Mouse (Mus musculus) forebrain, embryonic 12.5 days (tissue): ENCODE data around the gene Cdk14. TPM values are rescaled to one million over a fixed set of nuclear protein-coding genes. Genes with fewer than 3 reads are reported as not detected.
"Not testable (repeated sequence)": the region's sequence is repeated elsewhere in the genome, so short reads cannot be mapped to it uniquely, and the experiment has no call there.

Source experiments
- ATAC-seq: fragments of 200-750 bp; cut with Nextera tagmentation; 2 replicates; pipeline ENCODE4 v1.8.0; 2017; ENCODE audit warnings: moderate TSS enrichment; ENCODE audit not compliant: low FRiP score
- H3K27ac ChIP-seq: fragments of 300-500 bp; sonication (generic); 2 replicates; pipeline ENCODE4 v1.5.1; 2016; ENCODE audit warnings: mild to moderate bottlenecking
- H3K27me3 ChIP-seq: fragments of 300-500 bp; sonication (generic); 2 replicates; pipeline ENCODE4 v1.6.1; 2016; ENCODE audit warnings: mild to moderate bottlenecking
- H3K36me3 ChIP-seq: fragments of 300-500 bp; sonication (generic); replicated peaks from 2 replicates; pipeline ENCODE4 v1.6.1; 2016; ENCODE audit warnings: mild to moderate bottlenecking
- H3K4me1 ChIP-seq: fragments of 300-500 bp; sonication (generic); 2 replicates; pipeline ENCODE4 v1.6.1; 2016
- H3K4me2 ChIP-seq: fragments of 300-500 bp; sonication (generic); 2 replicates; pipeline ENCODE4 v1.6.1; 2016; ENCODE audit warnings: mild to moderate bottlenecking, moderate library complexity
- H3K4me3 ChIP-seq: fragments of 300-500 bp; sonication (generic); replicated peaks from 2 replicates; pipeline ENCODE4 v1.5.1; 2016; ENCODE audit warnings: mild to moderate bottlenecking
- H3K9ac ChIP-seq: fragments of 300-500 bp; sonication (generic); 2 replicates; pipeline ENCODE4 v1.6.1; 2016; ENCODE audit warnings: mild to moderate bottlenecking
- H3K9me3 ChIP-seq: fragments of 300-500 bp; sonication (generic); 2 replicates; pipeline ENCODE4 v1.6.1; 2016
- WGBS: fragments of 180-500 bp; shearing (Covaris S2); methylation state at CpG from one replicate; pipeline ENCODE4 v1.1.7; 2016; 5-methylcytosine and 5-hydroxymethylcytosine counted together
- polyA plus RNA-seq: library from polyadenylated mRNA; unstranded; fragments of >200 nt; fragmentation: Nextera tagmentation; extraction: Ambion mirVana; gene quantifications from 2 replicates; pipeline ENCODE4 v1.2.1, GENCODE M21; 2016

Cdk14 gene
- polyA plus RNA-seq, 1 experiment from 2014 or later, result 33.0 TPM

- no peaks in the 10 kb centered on the region for H3K9me3 ChIP-seq
- H3K4me2 ChIP-seq, result no peak overlapping the region
- no peaks in the 10 kb centered on the region for H3K4me1 ChIP-seq
- H3K27ac ChIP-seq, result no peak overlapping the region
- H3K4me3 ChIP-seq, result no peak overlapping the region
- no peak overlapping the region for H3K9ac ChIP-seq
- no peak for ATAC-seq
- 0 out of 2 replicates have a peak, but pooled peaks cover under 1% of the 10 kb centered on the region for H3K36me3 ChIP-seq
- H3K27me3 ChIP-seq, result no peaks in the 10 kb centered on the region
These were observed 176.5 kb downstream of the Cdk14 start for GRCm38 (mm10) chr5:5243648-5244047.

GRCm38 (mm10) chr5:5242704-5243103, 177.4 kb downstream of the Cdk14 start:
- Histone ChIP-seq H3K4me2 (no peak overlapping the region), H3K4me1 (no peaks in the 10 kb centered on the region), H3K27me3 (no peaks in the 10 kb centered on the region), H3K36me3 (0 out of 2 replicates have a peak, but pooled peaks cover 4% of the 10 kb centered on the region), H3K9ac (no peak overlapping the region), H3K4me3 (no peak overlapping the region), H3K9me3 (0 out of 2 replicates have a peak, but pooled peaks cover 4% of the 10 kb centered on the region), H3K27ac (no peak overlapping the region)
- WGBS, result 95% methylated on average over 5 of the region's 5 CpGs
- ATAC-seq, result no peak

- no peak for ATAC-seq
- no peak overlapping the region for H3K27ac ChIP-seq
- peaks cover 9% of the 10 kb centered on the region; the same call in 1 of the 2 replicates for H3K9me3 ChIP-seq
- no peak overlapping the region for H3K4me2 ChIP-seq
- 90% methylated on average over 6 of the region's 6 CpGs for WGBS
- H3K27me3 ChIP-seq, result no peaks in the 10 kb centered on the region
- H3K36me3 ChIP-seq, result 0 out of 2 replicates have a peak, but pooled peaks cover 7% of the 10 kb centered on the region
- no peak overlapping the region for H3K4me3 ChIP-seq
- H3K9ac ChIP-seq, result no peak overlapping the region
- no peaks in the 10 kb centered on the region for H3K4me1 ChIP-seq
These were observed 179.0 kb downstream of the Cdk14 start for GRCm38 (mm10) chr5:5241088-5241487.

GRCm38 (mm10) chr5:5240121-5240520, 180.0 kb downstream of the Cdk14 start:
- Histone ChIP-seq H3K4me2 (no peak overlapping the region), H3K27me3 (no peaks in the 10 kb centered on the region), H3K9me3 (peaks cover 9% of the 10 kb centered on the region; the same call in 1 of the 2 replicates), H3K4me1 (no peaks in the 10 kb centered on the region), H3K9ac (no peak overlapping the region), H3K4me3 (no peak overlapping the region), H3K36me3 (0 out of 2 replicates have a peak, but pooled peaks cover 7% of the 10 kb centered on the region), H3K27ac (no peak overlapping the region)
- 93% methylated on average over 3 of the region's 3 CpGs for WGBS
- ATAC-seq, result no peak

- WGBS, result 95% methylated on average over 10 of the region's 10 CpGs
- not testable (repeated sequence) for H3K27ac ChIP-seq, ATAC-seq
These were observed 185.2 kb downstream of the Cdk14 start for GRCm38 (mm10) chr5:5234935-5235334.

GRCm38 (mm10) chr5:5226966-5227365, 193.1 kb downstream of the Cdk14 start:
- Histone ChIP-seq H3K27me3 (no peaks in the 10 kb centered on the region), H3K9me3 (no peaks in the 10 kb centered on the region), H3K9ac (no peak overlapping the region), H3K4me1 (no peaks in the 10 kb centered on the region), H3K27ac (no peak overlapping the region), H3K4me3 (no peak overlapping the region), H3K36me3 (0 out of 2 replicates have a peak, but pooled peaks cover 7% of the 10 kb centered on the region), H3K4me2 (no peak overlapping the region)
- WGBS, result 81% methylated on average over 4 of the region's 4 CpGs
- no peak for ATAC-seq

More at GRCm38 (mm10) chr5:5234935-5235334, 185.2 kb downstream of the Cdk14 start:
- not testable (repeated sequence) for H3K4me3 ChIP-seq, H3K27me3 ChIP-seq, H3K4me1 ChIP-seq, H3K9ac ChIP-seq, H3K9me3 ChIP-seq, H3K4me2 ChIP-seq, H3K36me3 ChIP-seq

- Histone ChIP-seq H3K27ac (no peak overlapping the region), H3K9ac (no peak overlapping the region), H3K4me2 (no peak overlapping the region), H3K27me3 (no peaks in the 10 kb centered on the region), H3K4me1 (no peaks in the 10 kb centered on the region), H3K36me3 (no peaks in the 10 kb centered on the region), H3K4me3 (no peak overlapping the region), H3K9me3 (no peaks in the 10 kb centered on the region)
- WGBS, result 60% methylated on average over 1 of the region's 1 CpGs
- ATAC-seq, result no peak
These were observed 208.4 kb downstream of the Cdk14 start for GRCm38 (mm10) chr5:5211780-5212135.

- Histone ChIP-seq H3K4me2 (no peak overlapping the region), H3K27me3 (no peaks in the 10 kb centered on the region), H3K9me3 (no peaks in the 10 kb centered on the region), H3K4me3 (no peak overlapping the region), H3K27ac (no peak overlapping the region), H3K36me3 (no peaks in the 10 kb centered on the region), H3K4me1 (no peaks in the 10 kb centered on the region), H3K9ac (no peak overlapping the region)
- WGBS, result 67% methylated on average over 7 of the region's 7 CpGs
- ATAC-seq, result no peak
These were observed 208.9 kb downstream of the Cdk14 start for GRCm38 (mm10) chr5:5211034-5211779.

GRCm38 (mm10) chr5:5208016-5208415, 212.1 kb downstream of the Cdk14 start:
- Histone ChIP-seq H3K9ac (no peak overlapping the region), H3K36me3 (no peaks in the 10 kb centered on the region), H3K27ac (no peak overlapping the region), H3K27me3 (no peaks in the 10 kb centered on the region), H3K9me3 (no peaks in the 10 kb centered on the region), H3K4me3 (no peak overlapping the region), H3K4me2 (no peak overlapping the region), H3K4me1 (no peaks in the 10 kb centered on the region)
- no peak for ATAC-seq
- 89% methylated on average over 4 of the region's 4 CpGs for WGBS

- Histone ChIP-seq H3K27me3 (no peaks in the 10 kb centered on the region), H3K4me3 (no peak overlapping the region), H3K27ac (no peak overlapping the region), H3K9ac (no peak overlapping the region), H3K36me3 (no peaks in the 10 kb centered on the region), H3K9me3 (no peaks in the 10 kb centered on the region), H3K4me2 (no peak overlapping the region), H3K4me1 (no peaks in the 10 kb centered on the region)
- ATAC-seq, result no peak
- WGBS, result 79% methylated on average over 9 of the region's 9 CpGs
These were observed 214.1 kb downstream of the Cdk14 start for GRCm38 (mm10) chr5:5206012-5206411.

GRCm38 (mm10) chr5:5194562-5195221, 225.4 kb downstream of the Cdk14 start:
- Histone ChIP-seq H3K27me3 (no peaks in the 10 kb centered on the region), H3K27ac (no peak overlapping the region), H3K36me3 (no peaks in the 10 kb centered on the region), H3K4me2 (no peak overlapping the region), H3K4me1 (no peaks in the 10 kb centered on the region), H3K4me3 (no peak overlapping the region), H3K9ac (no peak overlapping the region), H3K9me3 (no peaks in the 10 kb centered on the region)
- no peak for ATAC-seq
- WGBS, result 96% methylated on average over 5 of the region's 5 CpGs

GRCm38 (mm10) chr5:5189590-5189989, 230.5 kb downstream of the Cdk14 start:
- Histone ChIP-seq H3K27ac (no peak overlapping the region), H3K4me2 (no peak overlapping the region), H3K4me3 (no peak overlapping the region), H3K9me3 (no peaks in the 10 kb centered on the region), H3K4me1 (no peaks in the 10 kb centered on the region), H3K36me3 (no peaks in the 10 kb centered on the region), H3K27me3 (no peaks in the 10 kb centered on the region), H3K9ac (no peak overlapping the region)
- no peak for ATAC-seq
- WGBS, result 73% methylated on average over 1 of the region's 1 CpGs
